Mouse (Mus musculus) megakaryocyte, embryonic 14.5 days (primary cell): ENCODE data around the gene Helt.

Experiments
- FLI1 ChIP-seq: IDR thresholded peaks from 2 replicates; pipeline ENCODE4 v1.6.1; 2012; ENCODE audit warnings: low read length, inconsistent platforms, mixed read lengths
- GATA1 ChIP-seq: IDR thresholded peaks from 3 replicates; pipeline ENCODE4 v1.6.1; 2012; ENCODE audit warnings: mixed read lengths, low read length, inconsistent platforms, borderline replicate concordance

- TF ChIP-seq GATA1 (no peak), FLI1 (no peak)
Measured at GRCm38 (mm10) chr8:46266801-46267200, 27.7 kb downstream of the Helt start.
